In the genomic region with DNA sequence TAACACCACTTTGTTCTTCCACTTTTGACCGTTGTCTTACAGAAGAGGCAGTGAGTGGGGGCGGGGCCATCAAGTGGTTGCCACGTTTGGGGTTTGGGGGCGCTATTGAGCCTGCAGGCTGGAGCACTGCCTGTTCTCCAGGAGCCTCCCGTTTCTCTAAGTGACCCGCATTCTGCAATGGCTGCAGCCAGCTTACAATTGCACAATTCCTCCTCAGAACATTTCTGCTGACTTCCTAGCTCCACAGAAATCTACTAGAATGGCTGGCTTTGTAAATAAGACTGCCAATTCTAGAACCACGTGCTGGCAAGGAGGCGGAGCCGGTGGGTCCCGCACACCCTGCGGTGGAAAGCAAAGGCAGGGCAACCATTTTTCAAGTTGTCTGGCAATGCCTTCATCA, we compare ENCODE assay signal across 7 mouse cellular contexts. TPM values are rescaled to one million over a fixed set of nuclear protein-coding genes. Genes with fewer than 3 reads are reported as not detected.
DNase-seq lines count a peak whose midpoint lies in the region; ATAC-seq and TF ChIP-seq lines count a peak whose summit lies in the region.

No protein-coding gene starts in this region.

- no peaks in the 10 kb centered on the region for H3K36me3 ChIP-seq in thymus, adult 2 months (ENCODE audit: control insufficient read depth, insufficient read depth, low read length)

- H3K27ac ChIP-seq in thymus, adult 2 months (ENCODE audit: control insufficient read depth, insufficient read depth, low read length): no peak overlapping the region

- no peak for TF ChIP-seq POLR2A in thymus, adult 2 months (IDR thresholded peaks at IDR 0.05; ENCODE audit: control insufficient read depth, extremely low read depth, insufficient read depth, low read length, poor library complexity)
- no peak for TF ChIP-seq POLR2A in brain, embryonic 14.5 days (IDR thresholded peaks at IDR 0.05; ENCODE audit: borderline replicate concordance, extremely low read depth, insufficient read depth, insufficient read length, poor library complexity, severe bottlenecking)

- intact Hi-C loops in heart, postnatal 14 days (cut with DNase I): no loop called here

- no peaks in the 10 kb centered on the region for H3K4me1 ChIP-seq in thymus, adult 2 months (replicated peaks; ENCODE audit: control insufficient read depth, insufficient read depth, low read length)

- no peaks in the 10 kb centered on the region for H3K27me3 ChIP-seq in thymus, adult 2 months (ENCODE audit: control insufficient read depth, insufficient read depth, low read length)

- no peak for TF ChIP-seq CTCF in thymus, adult 2 months (IDR thresholded peaks at IDR 0.05; ENCODE audit: borderline replicate concordance, control insufficient read depth, extremely low read depth, insufficient read depth, low read length, poor library complexity)
- peak; percentile 10; the same call in 1 of the 2 replicates for TF ChIP-seq CTCF in brain, embryonic 14.5 days (IDR thresholded peaks at IDR 0.05; ENCODE audit: borderline replicate concordance, extremely low read depth, insufficient read depth, insufficient read length)

- H3K4me3 ChIP-seq in thymus, adult 2 months (ENCODE audit: control insufficient read depth, insufficient read depth, low read length): no peak overlapping the region

- WGBS in thymus, adult 2 months: 32% methylated on average over 11 of the region's 11 CpGs

- peak; percentile 14 for DNase-seq in thymus, adult 2 months
- no peak for DNase-seq in thymus, postnatal 0 days (ENCODE audit: low spot score)
- peak; percentile 35 for DNase-seq in brain, embryonic 14.5 days (ENCODE audit: low read depth)
- DNase-seq in heart, postnatal 14 days: peak; percentile 59 to 63
- DNase-seq in layer of hippocampus, adult 9-11 months: peak; percentile 80
- DNase-seq in thymus, postnatal 25 days: peak; percentile 21

- ATAC-seq in megakaryocyte progenitor cell, adult 5-6 weeks (replicated peaks; ENCODE audit: poor library complexity): peak; percentile 65

RNA-seq across cellular contexts. Expression of a gene that starts 3.0 kb away (rescaled TPM):
- polyA plus RNA-seq in thymus, adult 2 months (2012; rRNA removed): 0.41 and 0.70 TPM in 2 replicates
- 0.49 TPM in 2 replicates for polyA plus RNA-seq in thymus, postnatal 0 days (2015; fragmentation: Nextera tagmentation; extraction: Ambion mirVana)
- polyA plus RNA-seq in brain, embryonic 14.5 days (2012; rRNA removed): 0.24 and 0.33 TPM in 2 replicates
- under 1 TPM; 0.51 to 0.55 TPM for total RNA-seq in heart, postnatal 14 days (2021)
- 3.0 and 6.9 TPM in 2 replicates for total RNA-seq in megakaryocyte progenitor cell, adult 5-6 weeks (2015)
- 5.5 and 8.5 TPM in 2 replicates for total RNA-seq in megakaryocyte progenitor cell, adult 5-6 weeks (2017)

RNA-seq across cellular contexts. Expression of a gene that starts 11.8 kb away (rescaled TPM):
- polyA plus RNA-seq in thymus, adult 2 months (2012; rRNA removed): 15.9 and 21.1 TPM in 2 replicates
- polyA plus RNA-seq in thymus, postnatal 0 days (2015; fragmentation: Nextera tagmentation; extraction: Ambion mirVana): 14.9 and 15.0 TPM in 2 replicates
- polyA plus RNA-seq in brain, embryonic 14.5 days (2012; rRNA removed): 12.6 and 16.4 TPM in 2 replicates
- total RNA-seq in heart, postnatal 14 days (2021): 10 to 100 TPM; 18.5 to 20.1 TPM
- total RNA-seq in megakaryocyte progenitor cell, adult 5-6 weeks (2015): 15.6 and 15.7 TPM in 2 replicates
- total RNA-seq in megakaryocyte progenitor cell, adult 5-6 weeks (2017): 12.7 and 13.7 TPM in 2 replicates

RNA-seq across cellular contexts. Expression of a gene that starts 37.6 kb away (rescaled TPM):
- 0.06 and 0.18 TPM in 2 replicates for polyA plus RNA-seq in thymus, adult 2 months (2012; rRNA removed)
- not detected in 2 replicates for polyA plus RNA-seq in thymus, postnatal 0 days (2015; fragmentation: Nextera tagmentation; extraction: Ambion mirVana)
- polyA plus RNA-seq in brain, embryonic 14.5 days (2012; rRNA removed): not detected in 2 replicates
- total RNA-seq in heart, postnatal 14 days (2021): not detected
- not detected in 2 replicates for total RNA-seq in megakaryocyte progenitor cell, adult 5-6 weeks (2015)
- not detected in 2 replicates for total RNA-seq in megakaryocyte progenitor cell, adult 5-6 weeks (2017)

RNA-seq across cellular contexts. Expression of a gene that starts 54.7 kb away (rescaled TPM):
- not detected in 2 replicates for polyA plus RNA-seq in thymus, adult 2 months (2012; rRNA removed)
- polyA plus RNA-seq in thymus, postnatal 0 days (2015; fragmentation: Nextera tagmentation; extraction: Ambion mirVana): not detected in 2 replicates
- polyA plus RNA-seq in brain, embryonic 14.5 days (2012; rRNA removed): not detected in 2 replicates
- not detected for total RNA-seq in heart, postnatal 14 days (2021)
- not detected in 2 replicates for total RNA-seq in megakaryocyte progenitor cell, adult 5-6 weeks (2015)
- total RNA-seq in megakaryocyte progenitor cell, adult 5-6 weeks (2017): not detected in 2 replicates
